Mouse (Mus musculus): ENCODE measurements around the gene Syt1.

The Syt1 gene

DNA sequence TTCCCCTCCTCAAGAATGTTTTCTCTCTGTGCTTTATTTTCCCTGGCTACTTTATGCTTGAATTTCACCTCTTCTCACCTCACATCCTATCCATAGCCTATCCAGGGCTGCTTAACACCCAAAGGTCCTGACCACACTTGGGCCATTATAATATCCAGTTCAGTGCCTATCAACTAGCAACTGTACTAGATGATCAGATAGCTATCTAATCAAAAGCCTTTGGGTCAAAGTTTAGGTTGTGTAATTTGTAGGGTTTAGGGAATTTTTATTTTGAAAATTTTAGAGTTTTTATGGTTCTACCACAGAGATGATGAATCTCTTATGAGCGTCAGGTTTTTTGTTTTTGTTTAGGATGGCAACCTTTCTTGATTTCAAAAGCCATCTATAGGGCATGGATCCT, 125.0 kb downstream of the Syt1 start:
- DNase-seq (ENCODE audit: extremely low spot score, low read depth, low spot score) = no peak

DNA sequence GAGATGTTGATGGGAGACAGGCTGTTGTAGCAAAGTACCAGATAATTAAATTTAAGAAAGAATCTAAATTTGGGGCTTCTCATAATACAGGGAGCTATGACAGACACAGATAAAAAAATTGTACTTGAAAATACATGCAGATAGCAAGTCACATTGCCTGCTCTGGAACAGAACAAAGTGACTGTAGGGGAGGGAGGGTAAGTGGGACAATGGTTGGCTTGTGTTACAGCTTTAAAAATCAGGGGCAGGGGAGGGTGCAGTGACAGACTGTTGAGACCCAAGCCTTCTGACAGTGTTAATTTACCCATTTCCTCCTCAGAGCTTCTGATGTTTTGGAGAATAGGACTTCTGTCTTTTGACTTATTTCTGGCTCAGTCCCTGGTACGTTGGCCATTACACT, 126.3 kb downstream of the Syt1 start:
- DNase-seq (ENCODE audit: extremely low spot score, low read depth, low spot score) = no peak

DNA sequence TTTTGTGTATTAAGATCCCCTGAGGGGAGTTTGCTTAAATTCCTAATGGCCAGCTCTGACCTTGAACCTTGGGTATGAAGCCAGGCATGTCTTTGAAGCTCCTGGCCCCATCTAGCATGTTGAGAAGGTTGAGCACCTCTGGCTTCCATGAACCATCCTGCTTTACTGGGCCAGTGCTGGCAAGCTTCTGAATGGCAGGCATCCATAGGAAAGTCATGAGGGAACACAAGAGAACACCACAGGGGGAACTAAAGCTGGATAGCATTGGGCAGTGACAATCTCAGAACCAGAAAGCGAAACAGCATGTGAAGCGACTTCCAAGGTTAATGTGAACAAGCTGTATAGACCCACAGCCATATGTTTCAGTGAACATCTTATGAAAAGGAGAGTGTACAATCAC, 130.4 kb downstream of the Syt1 start:
- DNase-seq (ENCODE audit: extremely low spot score, low read depth, low spot score) = no peak

DNA sequence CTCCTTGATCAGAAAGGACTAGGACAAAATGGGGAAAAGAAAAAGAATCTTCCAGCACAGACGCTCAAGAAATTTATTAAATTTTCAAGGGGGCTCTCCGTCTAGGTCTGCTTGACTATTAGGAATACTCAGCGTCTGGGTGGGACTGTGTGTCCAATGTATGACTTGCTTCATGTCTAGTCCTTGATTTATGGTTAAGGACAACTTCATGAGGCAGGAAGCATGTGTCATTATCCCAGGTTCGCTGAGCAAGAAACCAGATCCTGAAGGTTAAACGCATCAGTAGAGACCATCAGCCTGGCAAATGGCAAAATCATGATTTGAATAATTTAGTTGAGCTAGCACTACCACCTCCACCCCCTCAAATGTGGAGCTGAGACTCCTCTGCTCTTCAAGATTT, 135.1 kb downstream of the Syt1 start:
- DNase-seq (ENCODE audit: extremely low spot score, low read depth, low spot score) = no peak

DNA sequence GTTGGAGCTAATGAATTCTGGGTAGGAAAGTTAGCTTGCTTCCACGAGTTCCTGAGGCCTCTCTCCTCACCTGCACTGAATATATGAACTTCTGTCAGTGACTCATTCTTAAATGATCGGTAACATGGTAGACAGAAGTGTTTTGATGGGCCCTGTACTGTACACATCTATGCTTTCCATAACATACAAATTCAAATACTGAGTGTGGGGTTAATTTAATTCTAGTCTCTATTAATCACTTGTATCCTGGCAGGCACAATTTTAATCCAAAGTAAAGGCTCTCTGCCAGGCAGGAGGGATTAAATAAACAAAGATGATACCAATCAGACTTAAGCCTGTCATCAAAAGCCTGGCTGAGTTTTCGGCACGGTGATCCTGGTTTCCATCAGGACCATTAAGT, 136.1 kb downstream of the Syt1 start:
- DNase-seq (ENCODE audit: extremely low spot score, low read depth, low spot score) = no peak

DNA sequence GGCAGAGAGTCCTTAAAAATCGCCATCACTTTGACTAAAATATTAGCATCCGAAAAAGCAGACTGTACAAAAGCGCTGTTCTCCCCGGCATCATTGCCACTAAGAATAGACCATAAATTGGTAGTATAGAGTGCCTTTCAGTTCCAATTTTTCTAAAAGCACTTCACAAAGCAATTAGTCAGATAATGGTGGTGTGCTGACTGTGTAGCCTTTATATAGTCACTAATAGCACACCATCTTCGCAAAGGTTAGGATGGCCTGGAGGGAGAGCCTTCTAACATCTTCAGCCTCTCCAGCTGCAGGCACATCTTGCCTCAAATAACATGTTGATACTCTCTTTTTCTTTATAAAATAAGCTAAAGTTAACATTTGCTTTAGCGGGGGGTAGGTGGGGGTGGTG, 138.4 kb downstream of the Syt1 start:
- DNase-seq (ENCODE audit: extremely low spot score, low read depth, low spot score) = no peak

DNA sequence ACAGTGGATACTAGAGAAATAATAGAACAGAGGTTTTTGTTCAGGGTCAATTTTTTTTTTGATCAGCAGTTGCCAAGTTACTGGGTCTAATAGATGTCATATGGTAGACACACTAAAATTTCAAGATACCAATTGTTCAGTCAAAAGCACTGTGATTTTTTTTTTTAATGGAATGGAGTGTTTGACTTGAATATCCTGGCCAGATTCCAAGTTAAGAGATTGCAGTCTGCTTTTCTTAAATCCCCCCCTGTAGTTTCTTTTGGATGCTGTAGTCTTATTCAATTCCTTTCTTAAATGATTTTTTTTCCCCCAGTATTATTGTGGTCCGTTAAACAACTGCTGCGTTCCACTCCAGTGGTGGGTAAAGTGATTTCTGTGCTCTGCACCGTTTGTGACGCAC, 140.2 kb downstream of the Syt1 start:
- DNase-seq (ENCODE audit: extremely low spot score, low read depth, low spot score) = no peak

DNA sequence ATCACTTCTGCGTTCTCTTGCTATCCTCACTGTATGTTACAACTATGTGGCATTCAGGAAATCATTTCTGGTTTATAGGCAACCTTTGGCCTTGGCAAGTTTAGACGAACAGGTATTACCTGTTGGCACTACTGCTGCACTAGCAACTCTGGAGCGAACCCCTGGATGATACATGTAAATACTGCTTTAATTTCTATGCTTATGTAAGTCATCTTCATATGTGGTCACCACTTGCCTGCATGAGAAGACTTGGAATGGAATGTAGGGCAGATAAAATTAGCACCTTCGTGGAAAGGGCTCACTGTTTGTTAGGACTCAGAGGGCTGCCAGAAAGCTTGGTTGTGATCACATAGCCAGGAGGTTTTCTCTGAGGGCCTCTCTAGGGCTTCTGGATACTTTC, 142.6 kb downstream of the Syt1 start:
- no peak for DNase-seq (ENCODE audit: extremely low spot score, low read depth, low spot score)

DNA sequence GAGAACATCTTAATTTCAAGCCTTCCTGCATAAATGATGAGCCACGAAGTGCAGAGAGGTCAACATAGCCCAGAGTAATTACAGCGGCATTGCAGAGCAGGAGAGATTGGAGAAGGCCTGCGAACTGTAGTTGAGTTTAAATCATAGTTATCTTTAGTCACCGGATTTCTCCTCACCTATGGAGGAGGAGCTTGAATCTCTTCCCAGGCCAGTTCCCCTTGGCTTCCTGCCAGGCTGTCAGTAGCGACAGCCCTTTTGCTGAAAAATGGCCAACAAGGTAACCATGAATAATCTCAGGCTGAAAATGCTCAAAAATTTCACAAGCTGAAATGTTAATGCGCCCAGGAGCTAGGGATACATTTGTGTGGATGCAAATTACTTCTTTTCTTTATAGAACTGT, 143.6 kb downstream of the Syt1 start:
- DNase-seq (ENCODE audit: extremely low spot score, low read depth, low spot score) = no peak

DNA sequence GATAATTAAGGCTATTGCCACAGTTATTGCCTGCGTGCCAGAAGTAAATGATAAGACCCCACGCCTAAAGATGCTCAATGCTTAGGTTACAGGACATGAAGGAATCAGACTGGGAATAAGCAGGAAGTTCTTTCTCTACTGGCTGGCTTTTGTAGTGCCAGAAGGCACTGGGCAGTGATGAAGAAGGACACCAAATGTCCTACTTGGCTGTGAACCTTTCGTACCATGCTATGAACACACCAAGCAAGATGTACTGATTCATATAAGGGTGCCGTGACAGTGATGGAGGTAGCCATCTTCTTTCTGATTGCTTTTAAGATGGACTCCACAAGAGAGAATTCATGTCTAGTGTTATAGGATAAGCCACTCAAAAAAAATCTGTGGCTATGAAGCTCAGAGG, 145.2 kb downstream of the Syt1 start:
- no peak for DNase-seq (ENCODE audit: extremely low spot score, low read depth, low spot score)

DNA sequence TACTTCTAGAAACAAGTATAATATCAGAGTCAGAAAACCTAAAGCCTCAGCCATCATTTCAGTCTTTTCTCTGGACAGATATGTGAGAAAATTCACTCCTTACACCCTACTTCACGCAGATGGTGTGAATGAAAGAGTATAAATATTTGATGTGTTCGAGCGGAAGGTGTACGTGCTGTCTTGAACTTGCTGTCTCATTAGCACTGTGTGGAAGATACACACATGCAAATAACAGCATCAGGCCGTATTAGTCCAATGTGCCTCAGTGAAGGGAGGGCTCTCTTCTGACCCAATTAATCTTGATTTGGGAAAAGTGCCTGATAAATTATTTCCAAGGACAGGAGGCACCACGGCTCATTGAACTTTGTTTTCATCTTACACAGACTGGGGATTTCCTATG, 154.8 kb downstream of the Syt1 start:
- no peak for DNase-seq (ENCODE audit: extremely low spot score, low read depth, low spot score)

DNA sequence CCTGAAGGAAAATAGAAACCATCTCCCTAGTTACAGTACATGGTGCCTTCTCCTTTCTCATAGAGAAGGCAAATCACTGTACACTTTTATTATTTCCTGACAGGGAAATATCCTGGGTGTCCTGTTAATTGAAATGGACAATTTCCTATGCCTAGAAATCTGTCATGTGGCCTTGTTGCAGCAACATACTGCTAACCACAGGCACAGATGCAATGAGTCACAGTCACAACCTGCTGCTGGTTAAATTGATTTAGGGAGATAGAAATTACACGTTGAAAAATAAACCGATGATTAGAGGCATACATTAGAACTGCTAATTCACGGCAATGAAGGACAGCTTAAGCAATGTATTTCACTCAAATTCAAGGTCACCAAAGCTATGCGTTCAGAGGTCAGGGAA, 158.0 kb downstream of the Syt1 start:
- no peak for DNase-seq (ENCODE audit: extremely low spot score, low read depth, low spot score)

DNA sequence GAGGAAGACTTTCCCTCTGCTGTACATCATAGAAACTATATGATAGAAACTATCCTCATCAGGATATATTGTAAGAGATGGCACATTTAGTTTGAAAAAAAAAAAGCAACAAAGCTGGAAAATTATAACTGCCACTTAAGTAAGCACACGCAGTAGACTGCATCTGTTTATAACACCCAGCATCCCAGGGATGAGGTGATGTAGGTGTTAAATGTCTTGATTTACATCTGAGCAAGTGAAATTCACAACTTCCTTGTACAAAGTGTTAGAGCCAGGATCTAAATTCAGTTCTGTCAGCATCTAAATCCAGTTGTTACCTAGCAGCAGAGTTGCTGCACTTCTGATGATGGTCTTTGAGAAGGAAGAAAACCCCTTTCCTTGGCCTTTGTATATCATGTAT, 173.3 kb downstream of the Syt1 start:
- no peak for DNase-seq (ENCODE audit: extremely low spot score, low read depth, low spot score)

DNA sequence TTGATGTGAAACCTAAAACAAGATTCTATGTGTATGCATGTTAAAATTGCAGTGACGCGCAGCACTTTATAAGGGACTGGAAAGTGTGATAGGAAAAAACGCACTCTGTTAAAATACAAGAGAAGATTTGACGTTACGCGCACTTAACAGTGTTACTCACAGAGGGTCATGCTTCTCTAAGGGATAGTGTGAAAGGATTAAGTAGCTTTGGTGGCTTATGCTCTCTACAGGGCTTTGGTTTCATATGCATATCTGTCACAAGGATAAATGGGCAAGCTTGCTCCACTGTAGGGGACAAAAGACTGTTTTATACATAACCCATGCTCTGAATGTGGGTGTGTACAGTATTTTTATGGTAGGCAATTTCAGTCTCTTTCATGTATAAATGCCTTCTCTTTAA, 178.5 kb downstream of the Syt1 start:
- no peak for DNase-seq (ENCODE audit: extremely low spot score, low read depth, low spot score)

DNA sequence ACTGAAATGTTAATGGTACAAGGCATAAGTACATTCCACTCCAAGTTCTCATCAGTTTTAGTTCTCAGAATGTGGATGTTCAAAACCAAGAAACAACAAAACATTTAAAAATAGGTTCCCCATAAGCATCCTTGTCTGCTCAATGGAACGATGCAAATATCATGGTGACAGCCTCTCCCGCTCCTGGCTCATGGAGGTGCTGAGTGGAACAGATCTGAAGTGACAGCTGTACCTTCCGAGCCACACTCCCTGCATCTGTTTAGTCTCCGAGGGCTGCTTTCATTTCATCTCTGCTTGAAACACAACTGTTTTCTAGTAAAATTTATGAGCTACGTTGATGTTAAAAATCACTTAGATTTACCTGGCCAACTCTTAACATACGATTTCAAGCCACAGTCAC, 179.0 kb downstream of the Syt1 start:
- no peak for DNase-seq (ENCODE audit: extremely low spot score, low read depth, low spot score)

DNA sequence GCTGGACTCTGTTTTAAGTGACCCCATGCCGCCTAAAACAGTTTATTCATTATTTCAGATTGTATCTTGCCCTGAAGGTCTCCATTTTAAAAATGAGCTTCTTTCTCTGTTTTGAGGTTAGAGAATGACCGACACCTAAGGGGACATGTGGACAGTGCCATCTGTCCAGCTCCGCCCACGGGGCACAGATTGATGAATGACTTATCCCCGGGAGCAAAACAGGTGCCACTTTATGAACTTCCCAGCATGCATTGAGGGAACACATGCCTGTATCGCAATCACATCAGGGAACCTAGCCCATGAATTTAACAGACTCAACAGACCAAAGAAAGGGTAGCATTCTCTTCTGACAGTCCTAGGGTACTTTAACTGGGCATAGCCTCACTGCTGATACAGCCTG, 188.5 kb downstream of the Syt1 start:
- no peak for DNase-seq (ENCODE audit: extremely low spot score, low read depth, low spot score)

DNA sequence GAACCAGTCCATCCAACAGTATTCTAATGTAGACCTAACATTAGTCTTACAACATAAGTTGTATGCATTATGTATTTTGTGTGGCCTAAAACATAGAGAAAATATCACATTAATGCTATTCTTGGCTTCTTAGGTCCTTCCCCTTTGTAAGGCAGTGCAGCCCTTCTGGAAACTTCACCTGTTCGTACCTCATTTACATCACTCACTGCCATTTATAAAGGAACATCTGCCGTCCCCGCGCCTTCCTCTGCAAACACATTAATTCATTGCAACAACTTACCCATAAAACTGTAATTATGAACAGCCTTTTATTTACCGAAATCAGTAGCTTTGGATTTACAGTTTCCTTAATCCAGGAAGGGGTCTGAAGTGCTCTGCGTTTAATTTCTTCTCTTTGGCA, 195.4 kb downstream of the Syt1 start:
- no peak for DNase-seq (ENCODE audit: extremely low spot score, low read depth, low spot score)

DNA sequence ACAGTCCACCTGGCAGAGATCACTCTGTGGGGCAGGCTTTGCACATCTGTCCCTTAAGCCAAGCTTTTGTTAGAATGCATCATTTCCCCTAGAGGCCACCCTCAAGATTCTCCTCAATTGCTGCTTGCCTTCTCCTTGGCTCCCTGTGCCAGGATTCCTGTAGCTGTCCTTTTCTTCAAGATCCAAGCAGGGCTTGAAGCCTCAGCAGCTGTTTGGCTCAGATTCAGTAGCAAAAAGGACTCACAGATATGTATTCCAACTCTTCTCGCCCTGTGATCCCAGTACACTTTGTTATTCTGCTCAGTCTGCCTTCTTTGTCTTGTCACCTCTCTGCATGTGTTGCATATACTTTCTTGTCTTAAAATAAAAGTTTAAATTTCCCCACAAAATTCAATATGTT, 206.4 kb downstream of the Syt1 start:
- no peak for DNase-seq (ENCODE audit: extremely low spot score, low read depth, low spot score)

DNA sequence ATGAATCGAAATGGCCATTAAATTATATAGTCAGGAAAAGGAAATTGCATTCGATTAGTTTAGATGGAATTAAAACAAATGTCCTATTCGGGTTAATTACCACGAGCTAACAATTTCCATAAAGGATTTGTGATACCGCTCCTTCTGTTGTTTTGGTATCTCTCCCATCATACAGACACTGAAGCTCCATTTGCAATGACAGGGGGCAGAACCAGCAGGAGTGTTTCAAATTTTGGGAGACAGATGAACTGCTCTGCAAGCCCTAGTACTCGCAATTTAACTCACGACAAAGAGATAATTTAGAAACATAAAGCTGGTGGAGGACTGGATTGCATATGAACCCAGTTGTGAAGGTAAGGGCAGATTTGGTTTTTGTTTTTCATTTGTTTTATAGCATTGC, 210.0 kb downstream of the Syt1 start:
- no peak for DNase-seq (ENCODE audit: extremely low spot score, low read depth, low spot score)

DNA sequence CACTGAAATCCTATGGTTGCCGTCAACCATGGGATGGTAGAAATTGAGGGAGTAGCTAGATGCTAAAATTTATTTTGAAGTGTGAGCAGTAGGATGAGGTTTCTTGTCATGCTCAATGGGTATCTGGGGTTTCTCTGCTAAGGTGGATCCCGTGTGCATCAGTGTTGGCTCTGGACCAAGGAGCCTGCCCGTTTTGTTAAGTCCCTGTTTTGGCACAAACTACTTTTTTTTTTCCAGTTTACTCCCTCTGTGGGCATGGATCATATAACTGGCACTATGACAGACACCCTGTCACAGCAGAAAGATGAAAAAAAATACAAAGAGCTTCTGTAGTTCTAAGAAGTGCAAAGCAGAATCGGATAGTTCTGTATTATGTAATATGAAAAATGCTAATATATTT, 212.0 kb downstream of the Syt1 start:
- no peak for DNase-seq (ENCODE audit: extremely low spot score, low read depth, low spot score)

DNA sequence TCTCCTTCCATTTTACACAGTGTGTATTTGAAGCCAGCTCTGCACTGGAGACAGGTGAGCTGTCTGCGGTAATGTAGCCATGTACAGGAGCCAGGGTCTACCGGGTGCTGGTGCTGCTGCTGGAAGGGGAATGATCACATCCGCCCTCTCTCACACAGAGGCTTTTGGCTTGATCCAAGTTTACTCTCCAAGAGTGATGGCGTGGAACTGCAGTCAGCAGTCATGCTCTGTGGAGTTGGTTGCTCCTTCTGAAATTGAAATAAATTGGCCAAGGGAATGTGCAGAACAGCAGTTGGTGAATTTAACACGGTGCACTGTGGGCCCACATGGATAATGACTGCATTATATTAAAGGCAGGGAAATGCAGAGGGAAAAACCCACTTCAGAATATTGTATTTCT, 228.0 kb downstream of the Syt1 start:
- no peak for DNase-seq (ENCODE audit: extremely low spot score, low read depth, low spot score)

DNA sequence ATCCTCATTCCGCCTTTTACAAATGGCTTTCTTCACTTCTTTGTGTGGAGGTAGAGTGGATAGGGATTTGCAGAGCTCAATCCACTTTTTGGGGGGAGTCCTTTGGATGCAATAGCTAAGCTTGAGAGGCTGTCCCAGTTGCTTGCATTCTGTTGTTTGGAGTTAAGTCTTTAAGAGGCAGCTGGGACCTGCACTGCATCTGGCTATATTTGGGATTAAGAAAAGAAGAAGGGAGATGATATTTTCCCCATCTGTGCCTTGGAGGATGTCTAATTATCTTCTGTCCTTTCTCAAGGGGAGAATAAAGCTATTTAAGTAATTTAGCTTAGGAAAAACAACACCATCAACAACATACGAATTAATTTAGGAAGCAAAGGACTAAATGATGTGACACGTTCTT, 230.2 kb downstream of the Syt1 start:
- no peak for DNase-seq (ENCODE audit: extremely low spot score, low read depth, low spot score)

DNA sequence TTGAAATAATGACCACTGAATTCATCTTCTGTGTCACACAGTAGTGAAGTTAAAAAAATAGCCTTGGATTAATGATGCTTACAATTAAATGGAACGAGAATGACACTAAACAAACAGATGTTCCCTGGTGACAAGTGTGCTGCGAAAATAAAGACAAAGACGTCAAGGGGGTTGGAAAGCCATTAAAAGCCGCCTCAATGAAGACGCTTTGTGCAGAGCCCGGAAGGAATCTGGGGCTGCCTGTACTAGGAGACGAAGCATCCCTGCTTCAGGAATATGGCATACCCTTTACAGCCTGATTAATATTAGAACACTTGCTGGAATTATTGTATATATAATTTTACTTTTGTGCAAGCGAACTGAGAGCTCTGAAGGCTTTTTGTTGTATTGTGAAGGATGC, 234.0 kb downstream of the Syt1 start:
- no peak for DNase-seq (ENCODE audit: extremely low spot score, low read depth, low spot score)

DNA sequence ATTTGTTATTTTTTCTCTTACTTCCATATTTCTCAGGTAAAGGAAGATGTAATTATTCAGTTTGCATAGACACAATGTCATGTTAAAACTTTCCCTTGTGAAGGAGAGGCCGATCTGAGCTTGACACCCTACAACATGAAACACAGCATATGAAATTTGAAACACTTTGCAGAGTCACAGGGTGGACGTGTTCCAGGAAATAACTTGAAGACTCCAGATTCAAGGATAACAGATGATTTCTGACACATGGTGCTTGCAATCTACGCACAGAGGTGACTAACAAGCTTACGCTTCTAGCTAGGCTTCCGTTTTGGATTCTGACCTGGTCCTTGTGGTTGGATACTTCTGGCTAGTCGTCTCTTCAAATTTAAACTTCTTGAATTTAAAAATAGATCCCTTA, 239.7 kb downstream of the Syt1 start:
- no peak for DNase-seq (ENCODE audit: extremely low spot score, low read depth, low spot score)
